Mouse (Mus musculus) bone marrow, adult 2 months (tissue): Measurements from ENCODE around the gene Hba-a2.

Experiments
- CTCF ChIP-seq: fragments of 200-500 bp; IDR thresholded peaks from 2 replicates; pipeline ENCODE4 v1.5.1; 2011; ENCODE audit warnings: low read length, control low read depth; ENCODE audit not compliant: control insufficient read depth, insufficient read depth
- POLR2A ChIP-seq: fragments of 200-500 bp; IDR thresholded peaks from 2 replicates; pipeline ENCODE4 v1.6.1; 2011; ENCODE audit warnings: low read depth, mild to moderate bottlenecking, control low read depth, low read length, borderline replicate concordance; ENCODE audit not compliant: control insufficient read depth

GRCm38 (mm10) chr11:32343350-32343749 is 47.1 kb downstream of the Hba-a2 start:
- TF ChIP-seq CTCF: no peak
- no peak for TF ChIP-seq POLR2A
